Mouse (Mus musculus): ENCODE measurements around the gene Rapgefl1. TPM values are rescaled to one million over a fixed set of nuclear protein-coding genes. Genes with fewer than 3 reads are reported as not detected.
"Not testable (repeated sequence)": the region's sequence is repeated elsewhere in the genome, so short reads cannot be mapped to it uniquely, and the experiment has no call there.

Gene Rapgefl1
- total RNA-seq, 2 experiments from 2014 or later = 0.57 to 0.72 TPM

DNA sequence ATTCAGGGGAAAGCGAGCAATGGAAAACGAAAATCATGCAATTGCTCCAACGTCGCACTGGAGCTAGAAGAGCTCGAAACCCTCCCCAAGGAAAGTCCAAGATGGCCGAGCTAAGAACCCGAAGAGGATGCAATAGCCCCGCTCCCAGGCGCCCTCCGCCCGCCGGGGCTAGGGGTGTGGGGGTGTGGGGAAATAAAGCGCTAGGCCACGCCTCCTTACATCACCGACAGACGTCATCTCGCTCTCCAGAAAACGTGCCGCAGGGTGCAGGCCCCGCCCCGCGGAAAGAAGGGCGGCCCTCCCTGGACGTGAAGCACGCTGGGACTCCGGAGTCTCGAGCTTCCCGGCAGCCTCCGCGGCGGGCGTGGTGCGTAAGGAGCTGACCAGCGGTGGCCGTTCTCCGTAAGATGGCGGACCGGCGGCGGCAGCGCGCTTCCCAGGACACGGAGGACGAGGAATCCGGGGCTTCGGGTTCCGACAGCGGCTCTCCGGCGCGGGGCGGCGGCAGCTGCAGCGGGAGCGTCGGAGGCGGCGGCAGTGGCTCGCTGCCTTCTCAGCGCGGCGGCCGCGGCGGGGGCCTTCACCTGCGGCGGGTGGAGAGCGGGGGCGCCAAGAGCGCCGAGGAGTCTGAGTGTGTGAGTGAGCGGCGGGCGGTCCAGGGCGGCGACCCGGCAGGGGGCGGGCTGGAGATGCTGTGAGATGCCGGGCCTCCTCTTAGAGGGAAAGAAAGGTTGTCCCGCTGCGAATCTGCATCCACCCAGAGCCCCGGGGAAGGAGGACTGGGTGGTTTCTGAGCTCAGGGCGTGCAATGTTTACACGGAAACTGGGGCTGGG lies 26.9 kb upstream of the Rapgefl1 start:
- peak; percentile 97 for DNase-seq
- intact Hi-C loops (cut with DNase I) = loop anchor here (2.0 kb wide), 2 partner anchors 15 to 19 kb away; partner anchors contain the start of gene Msl1

DNA sequence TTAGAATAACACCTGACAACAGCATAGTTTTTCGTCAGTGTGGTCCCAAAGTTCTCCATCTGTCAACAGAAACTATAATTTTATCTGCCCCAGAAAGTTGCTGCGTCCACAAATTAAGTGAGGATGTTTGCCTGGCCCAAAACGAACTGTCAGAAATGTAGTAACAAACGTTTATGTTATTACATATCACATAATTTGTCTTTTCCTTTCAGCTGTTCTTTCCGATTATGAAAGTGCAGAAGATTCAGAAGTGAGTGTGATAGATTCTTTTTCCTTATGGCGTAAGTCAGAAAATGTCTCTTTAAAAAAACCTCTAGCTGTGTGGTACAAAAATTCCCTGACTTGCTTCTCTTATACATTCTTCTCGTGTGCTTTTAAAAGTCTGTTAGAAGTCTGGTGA lies 25.9 kb upstream of the Rapgefl1 start:
- intact Hi-C loops (cut with DNase I) = loop anchor here (2.0 kb wide), 1 partner anchor 18 kb away; no protein-coding TSS in a partner anchor
- DNase-seq = no peak

DNA sequence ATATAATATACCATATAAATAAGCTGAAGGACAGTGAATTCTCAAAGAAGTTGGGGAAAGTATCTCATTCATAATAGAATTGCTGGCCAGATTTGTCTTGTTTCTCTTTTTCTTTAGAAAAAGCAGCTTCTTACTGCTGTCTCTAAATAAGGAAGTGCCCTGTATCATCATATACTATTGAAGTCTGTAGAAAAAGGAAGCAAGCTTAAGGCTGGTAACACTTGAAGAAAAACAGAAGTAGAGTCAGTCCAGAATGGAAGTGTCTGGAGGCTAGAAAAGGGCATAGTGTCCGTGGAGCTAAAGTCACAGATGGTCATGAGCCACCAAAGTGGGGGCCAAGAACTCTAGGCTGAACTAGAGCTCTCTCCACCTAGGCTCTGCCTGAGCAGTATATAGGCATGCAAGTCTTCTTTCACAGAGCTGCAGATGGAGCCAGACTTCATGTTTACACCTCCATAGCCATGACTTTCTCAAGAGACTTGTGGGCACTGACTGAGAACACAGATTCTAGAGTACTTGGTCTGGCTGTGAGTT lies 19.8 kb upstream of the Rapgefl1 start:
- no peak for DNase-seq
- intact Hi-C loops (cut with DNase I) = no loop called here

DNA sequence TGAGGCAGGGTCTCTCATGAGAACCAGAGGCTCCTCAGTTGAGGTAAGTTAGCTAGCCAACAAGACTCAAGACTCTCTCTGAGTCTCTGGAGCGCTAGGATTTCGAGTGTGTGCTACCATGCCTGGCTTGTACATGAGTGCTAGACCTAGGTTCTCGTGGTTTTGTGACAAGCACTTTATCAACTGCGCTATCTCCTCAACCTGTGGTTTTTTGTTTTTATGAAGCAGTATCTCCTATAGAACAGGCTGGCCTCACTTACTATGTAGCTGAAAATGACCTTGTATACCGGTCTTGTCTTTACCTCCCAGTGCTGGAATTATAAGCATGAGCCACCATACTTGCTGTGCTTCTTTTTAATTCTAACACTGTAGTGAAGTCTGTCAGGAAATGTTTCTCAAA lies 15.6 kb upstream of the Rapgefl1 start:
- DNase-seq = no peak
- intact Hi-C loops (cut with DNase I) = no loop called here

DNA sequence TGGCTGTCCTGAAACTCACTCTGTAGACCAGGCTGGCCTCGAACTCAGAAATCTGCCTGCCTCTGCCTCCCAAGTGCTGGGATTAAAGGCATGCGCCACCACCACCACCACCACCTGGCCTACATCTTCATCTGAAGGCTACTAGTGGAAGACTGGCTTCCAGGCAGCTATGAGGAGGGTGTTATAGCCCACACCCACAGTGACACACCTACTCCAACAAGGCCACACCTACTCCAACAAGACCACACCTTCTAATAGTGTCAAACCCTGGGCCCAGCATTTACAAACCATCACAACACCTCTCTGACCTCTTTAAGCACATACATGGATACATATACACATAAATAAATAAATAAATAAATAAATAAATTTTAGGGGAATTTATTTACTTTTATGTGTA lies 10.5 kb upstream of the Rapgefl1 start:
- intact Hi-C loops (cut with DNase I); DNase-seq: not testable (repeated sequence)

DNA sequence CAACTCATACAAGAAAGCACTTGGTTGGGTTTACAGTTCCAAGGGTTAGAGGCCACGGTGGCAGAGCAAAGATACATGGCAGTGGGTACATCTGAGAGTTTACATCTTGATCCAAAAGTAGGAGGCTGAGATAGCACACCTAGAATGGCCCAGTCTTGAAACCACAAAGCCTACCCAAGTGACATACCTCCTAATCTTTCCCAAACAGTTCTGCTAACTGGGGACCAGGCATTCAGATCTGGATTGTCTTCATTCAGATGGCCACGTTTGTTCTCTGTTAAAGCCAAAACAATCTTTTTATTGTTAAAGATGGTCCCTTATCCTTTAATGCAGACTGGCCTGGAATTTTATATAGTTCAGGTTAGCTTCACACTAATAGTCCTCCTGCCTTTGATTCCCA lies 8.7 kb upstream of the Rapgefl1 start:
- intact Hi-C loops (cut with DNase I) = loop anchor here (2.0 kb wide), 2 partner anchors 17 to 39 kb away; no protein-coding TSS in a partner anchor
- DNase-seq = no peak

DNA sequence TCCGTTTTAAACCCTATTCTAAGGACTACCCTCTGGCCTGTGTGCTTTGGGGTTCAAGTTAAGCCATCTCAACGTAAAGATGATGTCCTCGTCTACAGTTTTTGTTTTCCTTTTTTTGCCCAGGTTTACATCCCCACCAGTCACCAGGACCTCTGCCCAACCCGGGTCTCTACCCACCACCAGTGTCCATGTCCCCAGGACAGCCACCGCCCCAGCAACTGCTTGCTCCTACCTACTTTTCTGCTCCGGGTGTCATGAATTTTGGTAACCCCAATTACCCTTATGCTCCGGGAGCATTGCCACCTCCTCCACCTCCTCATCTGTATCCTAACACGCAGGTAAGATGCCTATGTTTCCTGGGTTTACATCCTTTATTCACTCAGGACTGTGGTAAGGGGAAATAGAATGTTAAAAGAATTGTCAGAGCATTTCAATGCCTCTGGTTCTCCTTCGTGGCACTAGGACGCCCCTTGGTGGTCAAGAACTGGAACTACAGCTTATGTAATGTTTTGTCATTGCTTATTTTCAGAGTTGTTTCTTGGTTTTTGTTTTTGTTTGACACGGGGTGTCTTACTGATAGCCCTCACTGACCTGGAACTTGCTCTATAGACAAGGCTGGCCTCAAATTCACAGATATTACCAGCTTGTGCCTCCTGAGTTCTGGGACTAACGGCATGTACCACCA lies 7.4 kb upstream of the Rapgefl1 start:
- peak; percentile 44 to 47 for DNase-seq
- intact Hi-C loops (cut with DNase I) = loop anchor here (2.0 kb wide), 2 partner anchors 18 to 40 kb away; no protein-coding TSS in a partner anchor

DNA sequence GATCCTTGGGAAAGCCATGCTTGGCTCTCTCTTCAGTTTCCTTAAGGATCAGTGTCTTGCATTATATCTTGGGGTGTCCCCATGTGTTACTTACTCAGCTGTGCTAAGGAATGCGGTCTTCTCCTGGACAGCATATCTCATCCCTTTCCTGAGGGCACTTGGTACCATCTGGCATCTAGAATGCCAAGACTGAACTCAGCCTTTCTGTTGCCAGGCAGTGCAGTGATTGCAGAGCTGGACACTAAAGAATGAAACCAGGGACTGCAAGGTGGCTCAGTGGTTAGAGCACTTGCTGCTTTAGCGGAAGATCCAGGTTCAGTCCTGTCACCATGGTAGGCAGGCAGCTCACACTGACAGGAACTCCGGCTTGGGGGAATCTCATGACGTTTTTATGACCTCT lies 6.7 kb upstream of the Rapgefl1 start:
- intact Hi-C loops (cut with DNase I) = loop anchor here (1.0 to 2.0 kb wide), 3 partner anchors 19 to 132 kb away; no protein-coding TSS in a partner anchor
- no peak for DNase-seq

DNA sequence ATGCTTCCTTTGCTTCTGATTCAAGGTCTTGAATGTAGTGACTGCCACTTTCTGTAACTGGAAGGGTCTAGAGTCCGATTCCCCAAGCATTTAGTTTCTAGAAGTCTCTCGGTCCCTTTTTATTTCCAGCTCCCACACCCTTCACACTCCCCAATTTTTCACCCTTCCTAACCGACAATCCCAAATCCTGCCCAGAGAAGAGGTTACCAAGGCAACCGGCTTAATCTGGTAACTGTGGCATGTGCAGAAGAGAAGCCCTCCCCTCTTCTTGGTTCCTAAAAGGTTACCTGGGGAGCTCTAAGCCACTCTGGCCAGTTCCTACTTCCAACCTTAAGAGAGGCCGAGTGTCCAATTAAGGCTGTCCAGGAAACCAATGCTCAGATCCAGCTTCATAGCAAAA lies 1.3 kb upstream of the Rapgefl1 start:
- intact Hi-C loops (cut with DNase I) = no loop called here
- DNase-seq = no peak

DNA sequence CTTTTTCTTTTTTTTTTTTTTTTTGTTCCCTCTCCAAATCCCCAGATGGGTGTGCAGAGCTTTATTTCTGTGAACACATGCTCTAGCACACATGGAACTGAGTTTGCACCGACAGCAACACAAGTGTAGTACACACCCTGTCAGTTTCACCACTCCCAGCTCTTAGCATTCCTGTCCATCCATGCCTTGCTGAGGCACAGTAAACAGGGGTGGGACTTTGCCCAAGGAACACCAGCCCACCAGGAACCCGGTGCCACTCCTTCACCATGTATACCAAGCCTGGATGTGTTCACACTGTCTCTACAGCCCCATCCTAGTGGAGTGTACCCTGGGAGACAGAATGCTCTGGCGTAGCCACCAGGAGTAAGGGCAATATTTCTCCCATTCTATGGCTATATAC lies 860 bp upstream of the Rapgefl1 start:
- intact Hi-C loops (cut with DNase I) = no loop called here
- no peak for DNase-seq

DNA sequence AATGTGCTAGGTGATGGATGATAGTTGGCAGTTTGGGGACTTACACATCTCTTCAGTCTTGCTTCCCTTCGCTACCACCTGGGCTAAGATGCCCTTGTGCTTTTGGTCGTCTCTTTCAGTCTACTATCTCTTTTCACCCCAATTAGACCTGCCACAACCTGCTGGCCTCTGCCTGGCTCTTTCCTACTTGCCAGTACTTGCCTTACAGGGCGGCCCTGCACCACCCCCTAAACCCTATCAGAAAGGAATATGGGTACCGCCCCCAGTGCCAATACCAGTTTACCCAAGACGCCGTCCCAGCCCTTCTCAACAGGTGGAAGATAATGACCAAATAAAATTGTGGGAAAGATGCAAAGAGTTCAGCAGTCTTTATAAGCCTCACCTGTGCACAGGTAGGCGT lies 457 bp upstream of the Rapgefl1 start:
- DNase-seq = no peak
- intact Hi-C loops (cut with DNase I) = no loop called here

DNA sequence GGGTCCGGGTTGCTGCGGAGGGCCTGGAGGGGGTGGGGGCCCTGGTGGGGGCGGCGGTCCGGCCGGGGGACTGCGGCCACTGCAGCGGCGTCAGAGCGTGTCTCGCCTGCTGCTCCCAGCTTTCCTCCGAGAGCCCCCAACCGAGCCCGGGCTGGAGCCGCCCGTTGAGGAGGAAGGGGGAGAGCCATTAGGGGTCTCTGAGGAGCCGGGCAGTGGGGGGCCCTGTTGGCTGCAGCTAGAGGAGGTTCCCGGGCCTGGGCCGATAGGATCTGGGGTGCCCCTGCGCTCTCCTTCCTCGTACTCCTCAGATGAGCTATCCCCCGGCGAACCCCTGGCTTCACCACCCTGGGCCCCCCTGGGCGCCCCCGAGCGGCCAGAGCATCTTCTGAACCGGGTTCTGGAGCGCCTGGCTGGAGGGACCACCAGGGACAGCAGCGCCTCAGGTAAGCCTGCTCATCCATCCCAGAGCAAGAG lies 683 bp downstream of the Rapgefl1 start:
- intact Hi-C loops (cut with DNase I) = no loop called here
- no peak for DNase-seq

DNA sequence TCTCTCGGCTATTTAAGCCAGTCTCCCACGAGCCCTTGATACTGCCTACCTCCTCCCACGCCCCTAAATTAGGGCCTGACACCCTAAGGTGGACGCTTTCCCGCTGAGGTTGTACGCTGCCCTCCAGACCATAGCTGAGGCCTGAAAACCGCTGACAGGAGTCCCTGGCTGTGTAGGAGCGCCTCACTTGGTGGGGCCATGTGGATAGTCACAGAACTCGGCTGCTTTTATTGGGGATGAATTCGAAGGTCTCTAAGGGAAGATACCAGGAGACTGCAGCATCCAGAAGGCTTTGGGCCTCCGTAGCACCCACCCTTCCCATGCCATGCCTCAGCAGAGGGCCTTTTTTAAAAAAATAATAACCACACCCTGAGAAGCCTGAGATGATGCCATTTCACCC lies 1.3 kb downstream of the Rapgefl1 start:
- no peak for DNase-seq
- intact Hi-C loops (cut with DNase I) = no loop called here

DNA sequence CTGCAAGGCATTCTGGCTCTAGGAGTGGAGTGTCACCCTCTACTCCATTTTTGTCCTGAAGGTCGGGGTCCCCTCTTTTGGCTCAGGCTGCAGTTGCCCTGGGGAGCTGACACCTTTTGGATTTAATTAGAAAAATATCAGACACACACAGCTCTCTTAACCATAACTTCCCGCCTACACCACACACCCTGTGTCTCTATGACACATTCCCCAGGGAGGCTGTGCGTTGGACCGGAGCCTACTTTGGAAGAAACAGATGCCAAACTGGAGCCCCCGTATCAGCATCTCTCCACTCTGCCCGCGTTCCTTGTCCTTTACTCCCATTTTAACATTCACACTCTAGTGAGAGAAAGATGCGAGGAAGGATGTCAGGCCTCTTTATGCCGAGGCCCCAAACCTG lies 1.9 kb downstream of the Rapgefl1 start:
- intact Hi-C loops (cut with DNase I) = no loop called here
- no peak for DNase-seq

DNA sequence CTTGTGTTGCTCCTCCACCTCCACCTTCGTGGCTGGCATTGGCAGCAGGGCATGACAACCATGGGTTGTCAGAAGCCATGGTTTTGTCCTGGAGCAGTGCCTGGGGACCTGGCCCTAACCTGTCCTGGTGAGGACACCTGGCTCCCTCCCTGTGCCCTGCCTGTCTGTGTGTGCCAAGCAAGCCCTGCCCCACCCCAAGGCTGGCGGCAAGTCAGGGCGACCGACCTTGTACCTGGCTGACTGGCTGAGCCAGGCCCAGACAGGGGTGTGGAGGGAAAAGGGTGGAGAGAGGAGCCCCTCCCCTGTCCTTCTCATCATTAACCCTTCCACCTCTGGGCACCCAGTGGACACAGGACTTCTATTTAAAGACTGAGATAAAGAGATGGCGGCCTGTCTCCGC lies 2.8 kb downstream of the Rapgefl1 start:
- intact Hi-C loops (cut with DNase I) = no loop called here

DNA sequence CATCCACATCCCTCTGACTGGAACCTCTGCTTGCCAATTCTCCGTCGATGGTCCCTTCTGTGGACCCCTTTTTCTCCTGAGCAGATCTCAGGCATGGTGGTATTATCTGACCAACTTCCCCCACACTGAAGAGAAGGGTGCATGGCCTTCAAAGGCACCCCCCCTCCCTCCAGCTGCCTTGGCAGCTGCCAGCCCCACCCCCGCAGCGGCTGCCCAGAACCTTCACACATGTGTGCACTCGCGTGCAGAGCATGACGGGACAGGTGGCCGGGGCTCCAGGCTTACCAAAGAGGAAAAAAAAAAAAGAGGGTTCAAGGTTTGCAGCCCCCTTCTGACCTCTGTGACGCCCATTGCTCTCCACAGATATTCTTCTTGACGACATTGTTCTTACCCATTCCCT lies 3.3 kb downstream of the Rapgefl1 start:
- no peak for DNase-seq
- intact Hi-C loops (cut with DNase I) = no loop called here

More for the DNA sequence above, 2.8 kb downstream of the Rapgefl1 start:
- no peak for DNase-seq

DNA sequence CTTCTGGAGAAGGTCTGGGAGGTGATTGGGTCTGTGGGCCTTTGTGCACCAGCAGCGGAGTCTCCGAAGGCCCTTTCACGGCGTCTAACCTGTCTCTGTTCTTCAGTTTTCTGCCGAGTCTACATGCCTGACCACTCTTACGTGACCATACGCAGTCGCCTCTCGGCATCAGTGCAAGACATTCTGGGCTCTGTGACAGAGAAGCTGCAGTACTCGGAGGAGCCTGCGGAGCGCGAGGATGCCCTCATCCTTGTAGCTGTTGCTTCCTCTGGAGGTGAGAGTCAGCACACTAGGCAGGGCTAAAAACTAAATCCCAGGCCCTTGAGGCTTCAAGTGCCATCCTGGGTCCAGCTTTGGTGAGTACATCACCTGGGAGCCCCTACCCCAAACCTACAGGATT lies 9.4 kb downstream of the Rapgefl1 start:
- DNase-seq = no peak
- intact Hi-C loops (cut with DNase I) = no loop called here

DNA sequence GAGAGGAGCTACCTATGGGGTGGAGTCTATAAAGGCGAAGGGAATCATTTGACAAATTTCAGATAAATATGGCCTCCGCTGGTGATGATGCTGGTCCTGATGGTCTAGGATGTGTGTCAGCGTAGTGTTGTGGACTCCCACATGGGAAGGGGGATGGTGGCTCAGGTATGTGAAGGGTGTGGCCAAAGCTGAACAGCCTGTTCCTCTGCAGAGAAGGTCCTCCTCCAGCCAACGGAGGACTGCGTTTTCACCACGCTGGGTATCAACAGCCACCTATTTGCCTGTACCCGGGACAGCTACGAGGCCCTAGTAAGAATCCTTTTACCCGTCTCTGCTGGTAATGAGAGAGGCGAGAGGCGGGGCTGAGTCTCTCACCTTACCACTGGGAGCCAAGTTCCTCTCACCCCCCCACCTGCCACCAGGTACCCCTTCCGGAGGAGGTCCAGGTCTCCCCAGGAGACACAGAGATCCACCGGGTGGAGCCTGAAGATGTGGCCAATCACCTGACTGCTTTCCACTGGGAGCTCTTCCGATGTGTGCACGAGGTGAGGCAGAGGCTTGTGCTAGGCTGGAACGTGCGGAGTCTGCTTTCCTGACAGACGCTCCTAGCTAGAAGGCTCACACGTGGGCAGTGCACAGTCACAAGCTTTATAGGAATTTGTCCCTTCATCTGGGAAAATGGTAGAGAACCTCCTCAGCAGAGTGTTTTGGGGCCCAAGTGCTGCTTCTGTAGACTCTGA lies 10.4 kb downstream of the Rapgefl1 start:
- no peak for DNase-seq
- intact Hi-C loops (cut with DNase I) = no loop called here

DNA sequence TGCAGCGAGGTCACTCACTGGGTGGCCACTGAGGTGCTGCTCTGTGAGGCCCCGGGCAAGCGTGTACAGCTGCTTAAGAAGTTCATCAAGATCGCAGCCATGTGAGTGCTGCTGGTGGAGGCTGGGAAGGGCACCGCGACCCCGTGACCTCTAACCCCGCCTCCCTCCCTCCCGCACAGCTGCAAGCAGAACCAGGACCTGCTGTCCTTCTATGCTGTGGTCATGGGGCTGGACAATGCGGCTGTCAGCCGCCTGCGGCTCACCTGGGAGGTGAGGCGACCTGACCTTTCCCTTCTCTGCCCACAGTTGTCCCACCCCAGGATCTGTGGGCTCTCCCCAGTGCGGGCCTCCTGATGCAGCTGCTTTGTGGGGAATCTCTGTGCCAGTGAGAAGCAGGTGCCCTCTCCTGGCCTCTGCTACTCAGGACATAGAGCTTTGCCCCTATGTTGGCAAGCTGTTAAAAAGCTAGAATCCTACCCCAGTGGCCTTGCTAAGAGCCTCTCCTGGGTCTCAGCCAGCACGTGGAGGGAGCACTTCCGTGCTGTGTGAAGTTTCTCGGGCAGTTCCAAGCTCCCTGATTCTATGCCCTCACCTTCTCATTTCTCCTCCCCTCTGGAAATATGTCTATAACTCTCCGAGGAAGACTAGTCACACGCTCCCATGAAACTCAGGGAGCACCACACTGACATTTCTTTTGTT lies 12.8 kb downstream of the Rapgefl1 start:
- intact Hi-C loops (cut with DNase I) = no loop called here
- no peak for DNase-seq

Measured in heart, postnatal 36 days (tissue).